Mouse (Mus musculus) MEL (cell line): Measurements from ENCODE around the gene Olfr183. TPM values are rescaled to one million over a fixed set of nuclear protein-coding genes. Genes with fewer than 3 reads are reported as not detected.

Experiments
- polyA plus RNA-seq, 2 experiments: library from polyadenylated mRNA; stranded (reverse) in 1 of 2; unstranded in 1 of 2; fragments of >175 nt in 1 of 2; fragments of >200 nt in 1 of 2; gene quantifications; 2 replicates each; pipeline versions ENCODE4 v1.2.1 to v1.2.4; 2012; ENCODE audit warnings: low replicate concordance in 2 of 2, low read depth in 1 of 2; ENCODE audit not compliant: insufficient read length in 2 of 2, insufficient read depth in 1 of 2, missing spikeins in 1 of 2
- total RNA-seq: library from RNA; depleted of rRNA; stranded (reverse); fragments of 300-350 nt; gene quantifications from 2 replicates; pipeline ENCODE4 v1.2.3, GENCODE M21; 2012; rRNA removed

The Olfr183 gene
- total and polyA plus RNA-seq, 3 experiments = 0.49 to 0.73 TPM; not detected in 1

Other genes starting within 250 kb of the Olfr183 start
- not detected in 2 replicates for gene Olfr172, start 232.2 kb upstream of the Olfr183 start, total RNA-seq
- not detected for gene Olfr172, start 232.2 kb upstream of the Olfr183 start, polyA plus RNA-seq
- not detected in 2 replicates for gene Olfr173, start 195.1 kb upstream of the Olfr183 start, total RNA-seq
- not detected for gene Olfr173, start 195.1 kb upstream of the Olfr183 start, polyA plus RNA-seq
- gene Olfr175-ps1, start 168.6 kb upstream of the Olfr183 start, total RNA-seq = not detected in 2 replicates
- not detected for gene Olfr175-ps1, start 168.6 kb upstream of the Olfr183 start, polyA plus RNA-seq
- 0.08 TPM in 1 of 2 replicates, not detected in the other for gene Olfr177, start 120.6 kb upstream of the Olfr183 start, total RNA-seq
- not detected for gene Olfr177, start 120.6 kb upstream of the Olfr183 start, polyA plus RNA-seq
- 1.2 and 3.0 TPM in 2 replicates for gene Olfr178, start 103.3 kb upstream of the Olfr183 start, total RNA-seq
- 1 to 10 TPM in 1 of 2 experiments, not detected in 1; 3.5 TPM for gene Olfr178, start 103.3 kb upstream of the Olfr183 start, polyA plus RNA-seq
- gene Olfr181, start 66.6 kb upstream of the Olfr183 start, total RNA-seq = 0.12 TPM in 1 of 2 replicates, not detected in the other
- not detected for gene Olfr181, start 66.6 kb upstream of the Olfr183 start, polyA plus RNA-seq
- 0.50 TPM in 1 of 2 replicates, not detected in the other for gene Olfr180, start 66.0 kb upstream of the Olfr183 start, total RNA-seq
- 1 to 10 TPM in 1 of 2 experiments, not detected in 1; 1.1 TPM for gene Olfr180, start 66.0 kb upstream of the Olfr183 start, polyA plus RNA-seq
- not detected in 2 replicates for gene Olfr186, start 34.9 kb downstream of the Olfr183 start, total RNA-seq
- under 1 TPM in 1 of 2 experiments, not detected in 1; 0.15 TPM for gene Olfr186, start 34.9 kb downstream of the Olfr183 start, polyA plus RNA-seq
- gene Olfr187, start 44.4 kb downstream of the Olfr183 start, total RNA-seq = not detected in 2 replicates
- not detected for gene Olfr187, start 44.4 kb downstream of the Olfr183 start, polyA plus RNA-seq
- not detected in 2 replicates for gene Olfr190, start 82.6 kb downstream of the Olfr183 start, total RNA-seq
- gene Olfr190, start 82.6 kb downstream of the Olfr183 start, polyA plus RNA-seq = not detected
- not detected in 2 replicates for gene Olfr191, start 94.5 kb downstream of the Olfr183 start, total RNA-seq
- gene Olfr191, start 94.5 kb downstream of the Olfr183 start, polyA plus RNA-seq = under 1 TPM in 1 of 2 experiments, not detected in 1; 0.01 TPM
- gene Olfr193, start 116.5 kb downstream of the Olfr183 start, total RNA-seq = not detected in 2 replicates
- not detected for gene Olfr193, start 116.5 kb downstream of the Olfr183 start, polyA plus RNA-seq
- not detected in 2 replicates for gene Olfr194, start 125.7 kb downstream of the Olfr183 start, total RNA-seq
- gene Olfr194, start 125.7 kb downstream of the Olfr183 start, polyA plus RNA-seq = not detected
- gene Olfr195, start 151.7 kb downstream of the Olfr183 start, total RNA-seq = 0.15 TPM in 1 of 2 replicates, not detected in the other
- gene Olfr195, start 151.7 kb downstream of the Olfr183 start, polyA plus RNA-seq = not detected
- gene Olfr196, start 175.1 kb downstream of the Olfr183 start, total RNA-seq = not detected in 2 replicates
- not detected for gene Olfr196, start 175.1 kb downstream of the Olfr183 start, polyA plus RNA-seq
- gene Olfr198, start 208.2 kb downstream of the Olfr183 start, total RNA-seq = not detected in 2 replicates
- gene Olfr198, start 208.2 kb downstream of the Olfr183 start, polyA plus RNA-seq = not detected
- gene Olfr199, start 224.4 kb downstream of the Olfr183 start, total RNA-seq = 0.08 and 0.16 TPM in 2 replicates
- gene Olfr199, start 224.4 kb downstream of the Olfr183 start, polyA plus RNA-seq = under 1 TPM in 1 of 2 experiments, not detected in 1; 0.22 TPM